Mouse (Mus musculus): Measurements from ENCODE around the gene Amacr.

The Amacr gene

DNA sequence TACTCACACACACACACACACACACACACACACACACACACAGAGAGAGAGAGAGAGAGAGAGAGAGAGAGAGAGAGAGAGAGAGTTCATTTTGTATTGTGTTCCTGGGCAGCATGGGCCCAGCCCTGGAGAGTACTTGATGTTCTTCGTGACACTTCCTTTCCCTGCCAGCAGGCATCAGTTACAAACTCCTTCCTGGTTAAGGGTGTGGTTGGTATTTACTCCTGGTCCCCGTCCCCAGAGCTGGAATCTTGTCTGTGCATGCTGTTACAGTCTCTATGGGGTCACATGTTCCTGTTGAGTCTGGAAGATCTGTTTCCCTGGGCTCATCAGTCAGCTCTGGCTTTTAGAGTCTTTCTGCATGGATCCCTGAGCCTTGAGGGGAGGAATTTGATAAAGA, 8.9 kb downstream of the Amacr start:
- DNase-seq (ENCODE audit: low read depth, low spot score), result no peak

- no peak for DNase-seq (ENCODE audit: low read depth, low spot score)
Measured at GRCm38 (mm10) chr15:10991566-10991965, 10.0 kb downstream of the Amacr start.

DNA sequence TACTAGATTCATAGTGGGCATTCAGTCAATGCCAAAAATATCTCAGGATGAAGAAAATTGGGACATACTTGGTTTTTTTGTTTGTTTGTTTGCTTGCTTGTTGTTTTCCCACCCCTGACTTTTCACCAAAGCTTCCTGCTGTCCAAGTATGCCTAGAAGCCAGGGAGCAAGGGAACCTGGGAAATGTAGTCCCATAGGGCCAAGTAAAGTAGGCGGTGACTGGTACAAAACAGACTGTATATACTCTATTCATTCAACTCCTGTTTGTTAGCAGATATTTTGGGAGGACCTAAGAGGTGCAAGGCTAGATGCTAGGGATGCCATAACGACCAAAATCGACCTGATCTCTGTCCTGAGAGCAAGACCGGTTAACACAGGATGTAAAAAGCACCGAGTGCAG, 18.3 kb downstream of the Amacr start:
- no peak for DNase-seq (ENCODE audit: low read depth, low spot score)

DNA sequence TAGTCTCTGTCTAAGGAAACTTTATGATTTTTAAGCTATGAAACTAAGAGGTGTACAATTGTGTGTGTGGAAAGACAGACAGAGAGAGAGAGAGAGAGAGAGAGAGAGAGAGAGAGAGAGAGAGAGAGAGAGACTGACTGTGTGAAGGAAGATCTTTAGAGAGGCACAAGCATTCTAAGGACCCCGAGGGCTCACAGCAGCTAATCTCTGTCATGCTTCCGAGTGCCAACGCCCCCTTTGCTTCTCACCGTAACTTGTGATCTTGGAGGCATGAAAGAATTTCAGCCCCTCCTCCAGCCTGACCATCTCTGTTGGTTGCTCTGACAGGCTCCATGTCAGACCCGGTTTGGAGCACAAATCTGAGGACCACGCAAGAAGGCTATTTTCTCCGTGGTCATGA, 18.9 kb downstream of the Amacr start, which contains the start of gene Slc45a2:
Gene Slc45a2 (plus strand): TSS at position 301 of the 400 bp plus-strand sequence.
- no peak for DNase-seq (ENCODE audit: low read depth, low spot score)

DNA sequence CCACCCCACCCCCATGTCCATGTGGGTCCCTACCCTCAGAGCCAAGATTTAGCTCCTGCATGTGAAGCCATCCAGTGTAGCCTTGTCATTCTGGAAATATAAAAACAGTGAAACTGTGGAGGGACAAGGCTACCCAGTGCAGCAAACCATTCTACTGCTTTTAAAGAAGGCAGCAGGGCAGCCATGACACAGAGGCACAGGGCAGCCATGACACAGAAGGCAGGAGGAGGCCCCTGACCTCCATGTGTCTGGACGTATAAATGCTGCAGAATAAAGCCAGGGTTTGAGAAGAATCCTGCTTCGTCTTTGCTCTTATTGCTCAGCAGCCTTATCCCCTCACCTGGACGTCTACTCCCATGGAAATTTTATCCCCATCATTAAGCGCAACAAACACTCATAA, 22.2 kb downstream of the Amacr start:
- DNase-seq (ENCODE audit: low read depth, low spot score), result no peak

DNA sequence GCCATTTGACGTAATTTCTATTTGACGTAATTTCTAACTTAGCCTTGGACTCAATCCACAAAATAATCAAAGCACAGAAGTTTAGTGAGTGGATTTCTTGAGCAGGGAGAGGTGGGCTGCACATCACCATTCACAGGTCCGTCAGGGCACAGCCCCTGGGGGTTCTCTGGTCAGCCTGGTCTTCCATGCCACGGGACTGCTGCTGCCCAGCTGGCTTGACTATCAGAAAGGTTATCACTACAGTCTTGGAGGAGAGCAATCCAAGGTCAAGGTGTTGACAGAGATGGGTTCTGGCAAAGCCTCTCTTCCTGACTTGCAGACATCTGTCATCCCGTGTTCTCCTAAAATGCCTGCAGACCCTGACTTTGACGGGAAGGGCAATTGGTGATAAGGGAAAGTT, 23.1 kb downstream of the Amacr start:
- no peak for DNase-seq (ENCODE audit: low read depth, low spot score)

GRCm38 (mm10) chr15:11008756-11009155, 27.2 kb downstream of the Amacr start:
- DNase-seq (ENCODE audit: low read depth, low spot score), result peak; percentile 41

DNA sequence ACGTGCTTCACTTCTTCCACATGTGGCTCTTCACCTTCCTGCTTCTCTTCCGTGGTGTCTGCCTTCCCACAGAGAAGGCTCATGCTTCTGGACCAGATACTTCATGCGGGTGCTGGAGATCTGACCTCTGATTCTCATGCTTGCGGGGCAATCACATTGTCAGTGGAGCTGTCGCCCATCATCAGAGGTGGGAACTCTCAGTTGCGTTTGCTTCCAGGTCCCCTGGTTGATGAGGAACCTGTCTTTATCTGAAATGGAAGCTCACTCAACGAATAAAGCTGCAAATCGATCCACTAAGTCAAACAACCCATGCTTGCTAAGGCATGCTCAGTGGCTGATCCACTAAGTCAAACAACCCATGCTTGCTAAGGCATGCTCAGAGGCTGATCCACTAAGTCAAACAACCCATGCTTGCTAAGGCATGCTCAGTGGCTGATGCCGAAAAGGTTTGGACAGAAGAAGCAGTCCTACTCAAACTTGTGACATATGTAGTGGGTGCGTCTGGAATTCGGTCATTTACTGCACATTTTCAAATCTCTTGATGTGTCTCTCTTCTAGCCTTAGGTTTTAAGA, 29.5 kb downstream of the Amacr start:
- DNase-seq (ENCODE audit: low read depth, low spot score), result no peak

DNA sequence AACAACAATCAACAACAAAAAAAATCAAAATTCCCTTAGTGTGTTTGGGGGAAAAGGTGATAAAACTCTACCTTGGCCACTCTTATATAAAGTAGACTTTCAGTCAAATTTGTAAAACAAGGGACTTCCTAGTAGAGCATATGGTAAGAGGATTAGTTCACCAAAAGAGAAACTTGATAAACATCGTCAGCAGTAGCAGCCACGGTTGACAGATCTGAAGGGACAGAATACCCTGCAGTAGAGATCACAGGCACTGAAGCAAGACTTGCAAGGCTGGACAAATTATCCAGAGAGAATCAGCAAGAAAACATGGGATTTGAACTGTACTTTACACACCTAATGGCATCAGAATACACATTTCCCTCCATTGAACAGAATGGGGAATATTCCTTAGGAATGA, 33.4 kb downstream of the Amacr start:
- DNase-seq (ENCODE audit: low read depth, low spot score), result no peak

DNA sequence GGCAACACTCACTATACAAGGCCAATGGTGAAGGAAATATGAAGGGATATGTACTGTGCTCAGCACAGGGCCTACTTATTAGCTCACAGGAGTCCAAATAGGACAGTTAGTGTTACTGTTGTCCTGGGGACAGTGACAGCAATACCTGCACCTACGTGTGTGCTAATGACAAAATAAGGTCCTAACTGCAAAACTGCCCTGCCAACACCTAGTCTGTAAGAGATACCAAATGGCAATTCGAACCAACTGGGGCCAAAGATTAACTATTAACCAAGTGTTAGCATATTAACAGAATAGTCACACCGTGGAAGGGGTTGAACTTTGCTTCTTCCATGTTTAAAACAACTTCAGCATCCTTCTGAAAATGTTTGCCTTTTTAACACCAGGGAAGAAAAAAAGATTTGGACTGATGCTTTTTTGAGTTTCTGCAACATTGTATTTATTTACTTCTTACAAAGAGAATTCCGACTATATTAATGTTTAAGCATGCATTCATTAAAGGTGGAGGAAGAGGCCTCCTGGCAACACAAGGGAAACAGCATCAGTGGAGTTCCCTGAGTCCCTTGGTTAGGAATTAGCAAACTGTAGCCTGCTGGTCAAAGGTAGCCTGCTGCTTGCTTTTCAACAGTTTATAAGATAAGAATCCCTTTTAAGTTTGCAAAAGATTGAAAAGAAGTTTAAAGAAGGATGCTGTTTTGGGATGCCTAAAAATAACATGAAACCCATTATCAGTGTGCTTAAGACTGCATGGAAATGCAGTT, 45.4 kb downstream of the Amacr start:
- DNase-seq (ENCODE audit: low read depth, low spot score), result no peak

DNA sequence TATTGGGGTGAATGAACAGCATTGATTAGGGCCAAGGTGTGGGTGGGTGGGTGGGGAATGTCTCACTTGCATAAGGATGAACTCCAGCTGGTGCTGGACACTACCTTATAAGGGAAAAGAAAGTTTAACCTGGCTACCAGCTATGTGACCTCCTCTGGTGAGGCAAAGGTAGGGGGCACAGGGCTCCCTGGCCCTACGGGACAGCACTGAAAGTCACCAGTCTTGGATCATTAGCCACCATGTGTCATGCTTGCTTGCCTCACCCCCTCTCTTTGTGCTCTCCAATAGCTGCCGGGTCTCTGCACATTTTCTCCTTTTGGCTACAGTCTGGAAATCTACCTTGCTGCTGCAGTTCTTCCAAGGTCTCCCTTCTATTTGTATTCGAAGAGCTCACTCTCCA, 48.6 kb downstream of the Amacr start:
- DNase-seq (ENCODE audit: low read depth, low spot score), result no peak

GRCm38 (mm10) chr15:11035947-11036474, 54.5 kb downstream of the Amacr start:
- no peak for DNase-seq (ENCODE audit: low read depth, low spot score)

- no peak for DNase-seq (ENCODE audit: low read depth, low spot score)
Measured at GRCm38 (mm10) chr15:11036535-11037375, 55.2 kb downstream of the Amacr start.

DNA sequence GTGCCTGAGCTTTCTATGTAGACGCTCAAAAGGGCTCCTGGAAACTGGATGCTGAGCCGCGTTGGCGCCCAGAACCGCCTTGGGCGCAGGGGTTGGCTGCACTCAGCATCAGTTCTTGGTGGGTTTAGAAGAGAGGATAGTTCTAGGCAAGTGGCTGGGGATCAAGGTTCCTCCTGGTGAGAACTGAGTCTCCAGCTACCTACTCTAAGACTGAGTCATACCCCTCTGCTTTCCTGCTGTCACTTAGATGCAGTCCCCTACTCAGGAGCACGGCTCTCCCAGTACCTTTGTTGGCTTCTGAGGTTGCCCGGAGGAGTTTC, 55.8 kb downstream of the Amacr start:
- DNase-seq (ENCODE audit: low read depth, low spot score), result no peak

- DNase-seq (ENCODE audit: low read depth, low spot score), result no peak
Measured at GRCm38 (mm10) chr15:11037711-11038110, 56.2 kb downstream of the Amacr start, which contains the start of gene Rxfp3. Gene Rxfp3, minus strand, starts transcription at chr15:11037991.

DNA sequence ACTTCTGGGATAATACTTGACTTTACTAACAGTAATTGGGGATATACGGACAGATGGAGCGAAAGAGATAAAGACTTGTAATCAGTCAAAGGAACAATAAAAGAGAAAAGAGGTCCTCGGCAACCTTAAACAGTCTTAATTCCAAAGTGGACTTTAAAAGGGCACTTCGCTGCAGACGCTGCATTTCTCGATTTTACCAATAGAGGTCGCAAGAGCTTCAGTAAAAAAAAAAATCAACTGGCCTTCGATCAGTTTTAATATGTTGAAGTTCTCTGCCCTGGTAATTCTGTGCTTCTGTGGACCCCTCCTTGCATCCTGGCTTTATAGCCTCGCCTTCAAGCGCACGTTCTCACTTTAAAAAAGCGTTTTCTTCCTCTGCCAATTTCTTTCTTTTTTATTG, 56.9 kb downstream of the Amacr start:
- DNase-seq (ENCODE audit: low read depth, low spot score), result peak; percentile 77

DNA sequence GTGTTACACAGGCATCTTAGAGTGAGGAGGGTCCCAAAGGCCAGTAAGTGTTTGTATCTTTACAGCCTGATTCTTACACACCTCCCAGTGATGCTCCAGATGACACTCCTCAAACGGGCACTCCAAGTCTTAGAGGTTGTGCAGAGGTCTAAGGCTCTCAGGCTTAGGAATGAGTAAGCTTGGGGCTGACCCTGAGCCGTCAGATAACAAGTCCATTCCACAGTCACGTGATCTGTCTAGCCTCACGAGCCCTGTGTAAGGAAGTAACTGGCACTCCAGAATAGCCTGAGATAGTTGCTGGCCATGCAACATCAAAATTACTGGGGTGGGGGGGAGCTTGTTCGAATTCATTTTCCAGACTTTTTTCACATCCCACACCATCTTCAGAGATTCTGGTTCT, 58.5 kb downstream of the Amacr start:
- DNase-seq (ENCODE audit: low read depth, low spot score), result no peak

GRCm38 (mm10) chr15:11041229-11041628, 59.7 kb downstream of the Amacr start:
- no peak for DNase-seq (ENCODE audit: low read depth, low spot score)

- DNase-seq (ENCODE audit: low read depth, low spot score), result no peak
Measured at GRCm38 (mm10) chr15:11042828-11043227, 61.3 kb downstream of the Amacr start.

Data from mesoderm, embryonic 11.5 days (tissue).